Mouse (Mus musculus): ENCODE data around the gene Ntn3. TPM values are rescaled to one million over a fixed set of nuclear protein-coding genes. Genes with fewer than 3 reads are reported as not detected.
A peak's percentile ranks its signal among the peaks of the same experiment; 100 is the strongest.

The Ntn3 gene
- total RNA-seq, 2 experiments from 2014 or later: 8.1 to 8.5 TPM

DNA sequence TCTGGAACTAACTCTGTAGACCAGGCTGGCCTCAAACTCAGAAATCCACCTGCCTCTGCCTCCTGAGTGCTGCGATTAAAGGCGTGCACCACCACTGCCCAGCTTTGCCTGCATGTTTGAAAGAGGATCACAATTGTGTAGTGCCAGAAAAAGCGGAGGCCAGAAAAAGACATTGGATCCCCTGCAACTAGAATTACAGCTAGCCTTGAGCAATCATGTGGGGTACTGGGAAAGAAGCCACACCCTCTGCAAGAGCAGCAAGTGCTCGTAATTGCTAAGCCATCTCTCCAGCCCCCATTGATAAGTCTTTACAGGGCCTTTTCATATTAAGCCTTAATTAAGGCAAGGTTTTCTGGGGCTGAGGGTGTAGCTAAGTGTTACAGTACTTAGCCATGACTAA is 17.9 kb downstream of the Ntn3 start:
- DNase-seq (ENCODE audit: low spot score in 2 of 2): no peak

DNA sequence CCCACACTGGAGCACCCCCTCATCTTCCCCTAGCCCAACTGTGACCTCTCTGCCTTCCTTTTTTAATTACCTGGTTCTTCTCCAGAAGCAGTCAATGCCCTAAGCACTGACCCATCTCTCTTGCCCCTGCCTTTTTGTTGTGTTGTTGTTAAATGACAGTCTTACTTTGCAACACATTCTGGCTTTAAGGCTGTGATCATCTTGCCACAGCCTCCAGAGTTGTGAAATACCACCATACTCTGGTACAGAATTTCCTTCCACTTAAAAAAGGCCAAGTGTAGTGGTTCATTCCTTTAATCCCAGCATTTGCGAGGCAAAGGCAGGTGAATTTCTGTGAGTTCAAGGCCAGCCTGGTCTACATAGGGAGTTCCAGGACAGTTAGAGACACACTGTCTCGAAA is 18.4 kb downstream of the Ntn3 start:
- DNase-seq (ENCODE audit: low spot score in 2 of 2): no peak

DNA sequence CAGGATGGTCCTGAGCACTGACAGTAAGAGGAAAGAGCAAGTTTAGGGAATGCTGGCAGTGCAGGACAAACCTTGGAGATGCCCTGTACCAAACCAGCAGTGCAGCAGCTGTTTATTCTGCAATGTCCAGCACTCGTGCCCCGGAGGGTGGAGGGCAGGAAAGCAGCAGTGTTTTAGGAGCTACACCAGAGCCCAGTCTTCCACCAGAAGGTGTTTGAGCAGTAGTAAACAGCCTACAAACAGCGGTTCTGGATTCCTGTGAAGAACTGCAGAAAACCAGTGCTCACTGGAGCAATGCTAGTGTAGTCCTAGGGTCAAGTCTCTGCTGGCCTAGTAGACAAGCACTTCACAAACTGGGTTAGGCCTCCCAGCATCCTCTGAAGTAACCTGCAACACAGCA is 35.1 kb downstream of the Ntn3 start:
- no peak for DNase-seq (ENCODE audit: low spot score in 2 of 2)

DNA sequence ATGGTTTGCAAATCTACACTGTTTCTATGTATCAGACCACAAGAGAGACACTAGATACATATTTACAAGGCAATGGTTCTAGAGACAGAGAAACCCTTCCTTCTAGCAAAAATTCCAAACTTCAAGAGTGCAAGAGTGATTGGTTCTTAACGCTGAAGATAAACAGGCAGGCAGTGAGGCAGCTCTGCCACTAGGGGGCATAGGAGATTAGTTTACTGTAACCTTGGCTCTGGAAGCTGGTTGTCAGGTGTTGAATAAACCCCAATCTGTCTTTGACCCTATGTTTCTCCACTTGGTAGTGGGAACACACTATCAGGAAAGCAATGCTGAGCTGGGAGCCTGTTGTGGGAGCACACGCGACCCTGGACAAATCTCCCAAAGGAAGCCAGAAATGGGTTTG is 35.9 kb downstream of the Ntn3 start:
- peak; percentile 63 to 70 for DNase-seq (ENCODE audit: low spot score in 2 of 2)

DNA sequence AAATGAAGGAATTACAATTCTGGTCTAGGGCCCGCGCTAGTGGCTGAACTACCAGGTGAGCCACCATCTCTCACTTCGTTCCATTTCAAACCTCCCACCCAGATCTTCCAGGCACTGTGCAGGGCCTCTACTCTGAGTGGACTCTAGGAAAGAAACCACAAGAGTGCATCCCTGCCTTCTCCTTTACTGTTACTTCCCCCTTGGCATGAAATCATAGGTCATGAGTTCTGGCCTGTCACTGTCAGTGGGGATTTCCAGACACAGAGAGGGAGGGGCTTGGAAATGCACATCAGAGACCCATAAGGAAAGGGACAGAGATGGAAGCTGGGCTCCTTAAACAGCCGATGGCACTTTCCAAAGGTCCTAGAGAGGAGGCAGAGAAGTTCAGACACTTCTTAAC is 37.6 kb downstream of the Ntn3 start:
- no peak for DNase-seq (ENCODE audit: low spot score in 2 of 2)

DNA sequence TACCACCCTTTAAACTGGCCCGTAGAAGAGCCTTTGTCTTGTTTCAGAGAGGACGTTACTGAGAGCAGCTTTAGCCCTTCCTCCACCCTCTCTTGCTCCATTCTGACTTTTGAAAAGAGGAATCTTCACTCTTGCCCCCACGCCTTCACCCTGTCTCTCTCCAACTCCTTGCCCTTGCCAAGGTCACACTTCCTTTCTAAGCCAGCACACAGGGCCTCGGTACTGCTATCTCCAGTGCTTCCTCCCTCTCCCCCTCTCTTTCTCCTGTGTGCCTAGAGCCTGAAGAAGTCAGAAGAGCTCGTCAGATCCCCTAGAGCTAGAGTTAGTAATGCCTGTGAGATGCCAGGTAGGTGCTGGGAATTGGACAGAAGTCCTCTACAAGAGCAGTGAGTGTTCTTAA is 38.6 kb downstream of the Ntn3 start:
- no peak for DNase-seq (ENCODE audit: low spot score in 2 of 2)

DNA sequence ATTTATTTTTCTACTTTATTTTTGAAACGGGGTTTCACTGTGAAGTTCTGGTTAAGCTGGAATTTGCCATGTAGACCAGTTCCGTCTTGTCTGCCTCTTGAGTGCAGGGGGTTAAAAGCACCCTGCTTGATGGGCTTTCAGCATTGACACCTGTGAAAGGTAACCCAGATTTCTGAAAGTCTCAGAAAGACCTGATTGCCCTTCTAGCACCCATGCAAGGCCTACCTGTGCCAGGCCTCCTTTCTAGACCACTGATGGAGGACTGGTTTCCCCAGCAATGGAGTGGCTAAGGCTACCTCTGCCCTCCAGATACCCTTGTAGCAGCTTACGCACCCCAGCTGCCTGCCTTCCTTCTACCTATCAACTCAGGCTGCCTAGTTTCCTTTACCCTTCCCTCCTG is 39.2 kb downstream of the Ntn3 start:
- DNase-seq (ENCODE audit: low spot score in 2 of 2): no peak

DNA sequence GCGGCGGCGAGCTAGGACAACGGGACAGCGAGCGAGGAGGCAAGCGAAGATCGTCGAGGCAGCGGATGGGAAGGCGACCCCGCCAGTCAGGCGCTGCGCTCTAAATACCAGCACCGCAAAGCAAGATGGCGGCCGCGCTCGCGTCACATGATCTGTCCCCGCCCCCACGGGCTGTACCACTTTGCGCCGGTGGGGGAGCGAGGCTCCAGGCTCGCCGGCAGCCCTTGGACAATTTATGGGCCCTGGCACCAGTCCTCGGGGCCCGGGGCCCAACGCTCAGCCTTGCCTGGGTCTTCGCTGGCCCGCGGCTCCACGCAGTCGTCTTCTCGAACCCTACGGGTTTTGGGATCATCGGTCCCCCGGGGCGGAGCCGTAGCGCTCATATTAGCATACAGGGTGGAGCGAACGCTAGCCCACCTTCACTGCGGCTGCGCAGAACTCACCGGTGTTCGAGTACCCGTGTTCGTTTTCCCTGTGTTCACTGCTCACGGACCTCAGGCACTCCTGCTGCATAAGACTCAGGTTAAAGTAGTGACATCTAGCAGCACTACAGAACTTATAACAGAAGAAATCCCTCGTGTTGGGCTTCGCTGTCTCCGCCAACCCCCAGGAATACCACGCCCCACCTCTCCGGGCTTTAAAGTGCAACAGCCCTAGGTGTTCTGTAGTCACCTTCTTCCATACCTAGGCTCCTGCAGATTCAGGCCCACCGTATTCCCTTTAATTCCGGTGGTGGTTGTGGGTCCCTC is 39.8 kb downstream of the Ntn3 start, which contains the start of gene Atp6v0c:
Atp6v0c (minus strand) TSS at position 386 of the 749 bp plus-strand sequence.
- peak; percentile 94 to 95 for DNase-seq (ENCODE audit: low spot score in 2 of 2)

DNA sequence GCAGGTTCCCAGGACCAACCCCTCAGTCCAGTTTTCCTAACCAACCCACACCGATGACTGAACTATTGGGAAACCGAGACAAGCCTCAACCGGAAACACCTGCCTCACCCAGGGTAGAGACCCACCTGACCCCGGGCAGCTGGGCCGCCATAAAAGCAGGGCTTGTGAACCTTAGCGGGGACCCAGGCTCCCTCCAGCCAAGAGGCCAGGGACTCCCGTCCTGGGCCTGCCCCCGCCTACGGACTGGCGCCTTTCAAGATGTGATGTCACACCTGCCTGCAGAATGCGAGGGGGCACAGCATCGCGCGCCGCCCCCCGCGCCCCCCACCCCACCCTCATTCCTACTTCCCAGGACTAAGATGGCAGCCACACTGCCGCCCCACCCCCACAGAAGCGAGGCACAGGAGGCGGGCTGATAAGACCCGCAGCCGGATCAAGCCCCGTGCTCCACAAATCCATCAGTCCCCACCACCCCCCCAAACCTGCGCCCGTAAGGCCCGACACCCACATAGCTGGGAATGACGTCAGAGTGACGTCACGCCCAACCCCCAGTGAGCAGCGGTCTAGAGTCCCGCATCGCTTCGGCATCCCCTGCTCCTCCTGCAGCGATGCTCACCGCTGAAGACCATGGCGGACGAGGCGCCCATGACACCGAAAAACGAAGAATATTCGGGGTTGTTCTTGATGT is 40.6 kb downstream of the Ntn3 start:
- peak; percentile 66 to 74 for DNase-seq (ENCODE audit: low spot score in 2 of 2)

DNA sequence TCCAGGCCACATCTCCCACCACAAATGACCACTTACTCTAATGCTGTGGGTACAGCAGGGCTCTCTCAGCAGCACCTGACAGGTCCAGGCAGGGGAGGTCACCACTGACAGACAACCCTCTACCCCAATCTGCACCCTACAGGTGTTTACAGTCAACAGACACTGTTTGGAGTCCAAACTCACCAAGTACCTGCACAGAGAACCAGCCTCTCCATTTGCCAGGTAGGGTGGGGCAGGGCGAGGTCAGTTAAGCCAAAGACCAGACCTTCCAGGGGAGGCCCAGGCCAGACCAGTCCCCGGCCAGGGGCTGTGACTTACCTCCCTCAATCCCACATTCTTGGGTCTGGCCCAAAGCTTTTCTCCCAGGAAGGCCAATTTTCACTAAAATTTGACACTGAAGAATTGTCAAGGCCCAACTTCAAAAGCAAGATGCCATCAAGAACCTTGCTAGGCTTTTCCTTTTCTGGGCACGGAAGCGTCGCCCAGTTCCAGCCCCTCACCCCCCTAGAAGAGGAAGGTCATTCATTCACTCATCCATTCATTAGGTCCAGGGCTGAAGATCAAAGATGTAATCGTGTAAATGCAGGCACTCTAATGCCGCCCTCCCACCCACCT is 41.3 kb downstream of the Ntn3 start:
- DNase-seq (ENCODE audit: low spot score in 2 of 2): no peak

DNA sequence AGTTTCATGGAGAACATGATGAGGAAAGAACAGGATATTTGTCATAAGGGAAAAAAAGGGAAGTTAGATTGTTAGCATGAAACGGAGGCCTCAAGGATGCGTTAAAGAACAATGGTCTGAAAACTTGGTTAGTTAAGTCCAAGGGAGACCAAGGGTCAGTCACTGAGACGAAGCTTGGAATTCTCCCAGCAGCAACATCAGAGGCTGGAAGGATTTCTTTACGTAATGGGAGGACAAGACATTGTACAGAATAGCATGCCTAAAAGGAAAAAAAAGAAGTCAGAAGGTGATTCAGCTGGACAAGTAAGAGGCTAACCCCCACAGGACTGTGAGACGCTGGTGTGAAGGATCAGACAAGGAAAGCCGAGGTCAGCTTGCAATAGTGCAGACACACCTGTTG is 42.2 kb downstream of the Ntn3 start:
- DNase-seq (ENCODE audit: low spot score in 2 of 2): no peak

DNA sequence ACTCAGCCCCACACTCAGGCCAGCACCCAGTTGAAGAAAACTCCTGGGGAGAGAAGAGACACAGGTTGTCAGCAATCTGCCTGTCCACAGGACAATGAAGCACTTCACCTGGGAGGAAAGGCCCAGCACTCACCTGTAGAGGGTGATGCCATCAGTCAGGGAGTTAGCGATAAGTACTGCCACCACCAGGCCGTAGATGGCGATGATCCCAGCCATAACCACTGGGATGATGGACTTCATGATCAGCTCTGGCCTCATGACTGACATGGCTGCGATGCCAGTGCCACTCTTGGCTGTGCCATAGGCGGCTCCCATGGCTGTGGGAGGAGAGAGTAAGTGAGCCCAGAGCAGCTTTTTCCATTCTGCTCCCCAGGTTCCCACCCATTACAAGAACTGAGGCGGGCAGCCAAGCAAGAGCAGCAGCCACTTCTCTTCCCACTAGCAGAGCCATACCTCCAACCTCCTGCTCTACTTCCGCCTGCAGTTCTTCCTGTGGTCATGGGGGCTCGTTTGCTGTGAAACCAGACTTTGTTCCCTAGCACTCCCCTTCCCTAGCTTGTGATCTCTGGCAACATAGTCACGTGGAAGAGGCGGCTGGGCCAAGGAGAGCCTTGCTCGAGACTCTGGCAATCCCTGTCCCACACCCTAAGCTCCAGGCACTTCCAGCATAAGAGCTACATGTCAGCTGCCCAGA is 44.6 kb downstream of the Ntn3 start:
- DNase-seq (ENCODE audit: low spot score in 2 of 2): no peak

DNA sequence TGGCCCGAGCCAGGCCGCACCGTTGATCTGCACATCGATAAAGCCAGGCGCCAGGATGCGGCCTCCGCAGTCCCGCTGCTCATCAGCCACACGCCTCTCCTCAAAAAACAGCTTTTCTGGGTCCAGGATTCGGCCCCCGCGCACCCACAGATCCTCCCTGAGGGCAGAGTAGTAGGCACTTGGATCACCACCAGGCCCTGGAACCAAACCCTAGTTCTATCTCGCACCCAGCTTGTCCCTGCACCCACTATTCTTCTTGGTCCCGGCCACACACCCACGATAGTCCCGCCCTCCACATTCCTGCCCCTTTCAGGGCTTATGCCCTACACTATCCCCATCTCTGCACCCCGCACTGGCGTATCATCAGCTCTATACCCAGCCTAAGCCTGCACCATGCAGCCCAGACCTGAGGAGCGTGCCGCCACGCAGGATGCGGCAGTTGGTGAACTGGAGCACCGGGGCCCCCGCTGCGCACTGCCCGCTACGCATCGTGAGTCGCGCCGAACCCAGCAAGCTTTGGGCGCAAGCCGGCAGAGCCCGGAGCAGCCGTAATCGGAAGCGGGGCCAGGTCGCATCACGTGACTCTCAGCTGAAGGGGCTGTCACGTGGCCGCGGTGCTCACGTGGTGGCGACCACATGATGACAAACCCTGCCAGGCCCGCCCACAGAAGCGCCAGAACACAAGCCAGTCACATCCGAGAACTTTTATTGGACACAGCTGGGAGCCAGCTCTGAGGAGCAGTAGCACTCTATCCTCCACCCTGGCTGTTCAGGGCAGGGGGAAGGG is 46.0 kb downstream of the Ntn3 start, which contains the start of gene Amdhd2:
Amdhd2 (minus strand) TSS at position 591 of the 787 bp plus-strand sequence.
- peak; percentile 98 for DNase-seq (ENCODE audit: low spot score in 2 of 2)

DNA sequence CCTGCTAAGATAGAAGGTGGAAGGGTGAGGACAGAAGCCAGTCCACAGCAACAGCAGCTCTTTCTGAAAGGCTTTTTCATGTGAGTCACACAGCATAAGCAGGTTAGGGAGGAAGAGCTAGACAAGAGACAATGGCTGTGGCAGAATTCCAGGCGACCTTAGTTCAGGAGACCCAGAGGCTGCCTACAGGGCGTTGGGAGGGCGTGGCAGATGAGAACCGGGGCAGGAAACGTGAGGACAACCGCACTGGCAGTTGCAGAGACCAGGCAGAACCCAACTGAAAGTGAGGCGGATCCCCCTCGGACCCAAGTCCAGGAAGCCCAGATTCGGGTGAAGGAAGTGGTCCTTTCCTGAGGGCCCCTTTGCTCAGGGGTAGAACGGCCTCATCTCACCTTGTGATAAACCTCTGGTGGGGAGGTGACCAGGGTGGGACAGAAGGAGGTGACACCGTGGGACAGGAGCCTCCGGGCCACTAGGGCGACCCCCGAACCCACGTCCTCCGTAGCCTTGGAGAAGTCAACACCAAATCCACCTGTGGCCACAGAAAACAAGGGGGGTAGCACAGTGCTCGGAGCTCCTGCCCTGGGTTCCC is 46.7 kb downstream of the Ntn3 start:
- no peak for DNase-seq (ENCODE audit: low spot score in 2 of 2)

DNA sequence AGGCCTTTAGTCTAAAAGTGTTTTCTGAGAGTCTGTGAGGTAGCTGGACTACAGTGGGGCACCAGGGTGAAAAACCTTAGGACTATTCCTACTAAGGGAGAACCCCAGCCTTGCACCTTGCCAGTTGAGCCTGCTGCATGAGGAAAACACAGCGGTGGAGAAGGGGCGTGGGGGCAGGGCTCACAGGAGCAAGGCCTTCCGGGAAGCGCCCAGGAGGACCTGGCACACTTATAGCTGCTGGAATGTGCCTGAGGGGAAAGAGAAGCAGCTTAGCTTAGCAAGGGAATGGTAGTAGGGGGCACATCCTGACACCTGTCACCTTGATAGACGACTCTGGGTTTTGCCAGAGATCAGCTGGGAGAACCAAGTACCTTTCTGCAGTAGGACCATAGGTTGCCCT is 47.9 kb downstream of the Ntn3 start:
- DNase-seq (ENCODE audit: low spot score in 2 of 2): no peak

DNA sequence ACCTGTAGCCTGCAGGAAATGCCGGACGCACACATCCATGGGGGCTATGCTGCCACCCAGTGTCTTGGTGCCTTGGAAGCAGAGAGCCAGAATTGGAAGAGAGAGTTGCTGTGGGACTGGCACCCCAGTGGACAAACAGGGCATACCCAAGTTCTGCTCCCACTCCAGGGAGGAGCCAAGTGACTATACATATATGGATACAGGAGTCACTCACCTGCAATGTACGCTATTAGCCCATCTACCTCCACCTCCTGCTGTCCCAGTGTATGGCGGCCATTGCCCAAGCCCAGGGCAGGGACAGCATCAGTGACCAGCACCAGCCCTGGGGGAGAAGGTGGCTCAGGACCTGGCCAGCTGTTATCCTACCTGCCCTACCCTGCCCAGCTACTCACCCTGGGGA is 51.8 kb downstream of the Ntn3 start:
- no peak for DNase-seq (ENCODE audit: low spot score in 2 of 2)

DNA sequence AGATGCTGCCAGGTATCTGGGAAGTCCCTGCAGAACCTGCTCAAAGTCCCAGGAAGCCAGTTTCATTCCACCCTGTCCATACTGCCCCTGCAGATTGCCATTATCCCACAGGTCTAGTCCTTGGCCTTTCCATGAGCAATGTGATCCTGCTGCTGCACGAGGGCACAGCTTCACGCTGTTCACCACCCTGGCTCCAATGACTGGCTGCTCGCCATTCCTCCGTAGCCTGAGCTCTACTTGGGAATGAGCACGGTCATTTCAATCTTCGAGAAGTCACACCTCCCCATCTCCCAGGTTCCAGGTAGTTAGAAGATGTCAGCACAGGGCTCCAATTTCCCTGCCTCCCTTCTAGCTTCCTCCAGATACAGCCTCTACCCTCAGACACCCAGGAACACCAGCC is 52.2 kb downstream of the Ntn3 start:
- no peak for DNase-seq (ENCODE audit: low spot score in 2 of 2)

DNA sequence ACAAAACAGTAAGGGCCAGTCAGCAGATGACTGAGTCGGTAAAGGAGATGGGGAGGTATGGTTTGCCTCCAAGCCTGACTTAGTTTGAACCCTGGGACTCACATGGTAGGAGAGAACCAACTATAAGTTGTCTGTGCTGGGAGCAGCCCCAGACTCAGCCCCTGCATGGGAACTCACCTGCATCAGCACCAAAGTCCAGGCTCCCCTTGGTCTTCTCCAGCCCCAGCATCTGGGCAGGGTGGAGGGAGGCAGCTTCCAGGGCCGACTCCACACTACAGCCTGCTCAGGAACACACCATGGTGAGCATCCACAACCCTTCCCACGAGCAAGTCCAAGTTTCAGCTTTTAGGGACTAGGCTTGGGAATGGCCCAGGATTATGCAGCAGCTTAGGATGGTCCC is 52.9 kb downstream of the Ntn3 start:
- no peak for DNase-seq (ENCODE audit: low spot score in 2 of 2)

DNA sequence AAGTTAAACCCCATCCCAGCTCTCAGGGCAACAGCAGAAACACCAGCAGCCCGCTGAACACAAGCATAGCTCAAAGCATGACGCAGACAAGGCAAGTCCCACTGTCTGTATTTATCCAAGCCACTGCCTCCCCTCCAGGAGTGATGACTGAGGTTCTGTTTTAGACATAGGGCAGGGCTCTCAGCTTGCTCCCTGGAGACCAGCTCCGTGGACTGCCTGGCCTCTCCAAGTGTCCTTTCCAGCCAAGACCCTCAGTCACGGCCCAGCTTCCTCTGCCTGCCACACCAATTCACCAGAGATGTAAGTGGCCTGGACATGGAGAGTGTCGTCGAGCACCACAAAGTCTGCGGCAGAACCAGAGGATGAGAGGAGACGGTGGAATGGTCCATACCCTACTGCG is 53.6 kb downstream of the Ntn3 start:
- no peak for DNase-seq (ENCODE audit: low spot score in 2 of 2)

DNA sequence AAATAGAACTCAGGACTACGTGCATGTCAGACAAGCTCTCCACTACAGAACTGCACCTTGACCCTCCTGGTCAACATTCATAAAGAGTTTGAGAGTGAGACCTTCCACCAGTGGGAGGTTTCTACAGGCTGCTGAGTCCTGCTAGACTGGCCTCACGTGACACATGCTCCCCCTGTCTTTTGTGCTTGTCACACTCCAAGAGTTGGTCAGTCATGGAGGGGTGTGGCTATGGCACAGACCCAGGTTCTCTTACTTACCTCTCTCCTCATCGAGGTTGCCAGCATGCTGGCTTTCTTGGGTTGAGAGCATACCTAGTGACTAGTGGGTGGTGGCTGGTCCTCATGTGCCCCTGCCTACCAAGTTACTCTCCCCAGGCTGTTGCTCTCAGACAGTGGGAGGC is 54.9 kb downstream of the Ntn3 start:
- DNase-seq (ENCODE audit: low spot score in 2 of 2): no peak
